Mouse (Mus musculus) embryonic stem cell, embryonic (primary cell): ENCODE results near the gene Smco1.
"Not testable (repeated sequence)": the region's sequence is repeated elsewhere in the genome, so short reads cannot be mapped to it uniquely, and the experiment has no call there.

Source experiments
- CTCF ChIA-PET, 4 experiments: fragments of 300-600 bp in 2 of 4; fragments of 350-600 bp in 2 of 4; sonication (Branson Sonifier 250); formaldehyde crosslinking; loops; one replicate each; lab custom pipeline; 2022; ENCODE audit warnings: inconsistent platforms in 2 of 4; lab: Charles Lee
- POLR2A ChIA-PET, 4 experiments: fragments of 300-600 bp in 2 of 4; fragments of 350-600 bp in 2 of 4; sonication (Branson Sonifier 250); formaldehyde crosslinking; loops; one replicate each; lab custom pipeline; 2022; ENCODE audit warnings: antibody characterized with exemption in 4 of 4, inconsistent platforms in 1 of 4; lab: Charles Lee

Gene Smco1

GRCm38 (mm10) chr16:32271291-32271690 lies at the start of gene Smco1:
TSS of gene Smco1 (plus strand) at chr16:32271468.
- POLR2A ChIA-PET, result interaction anchor here in 3 of 4 experiments (0.6 to 1.1 kb wide), 5 partner anchors 12 to 337 kb away, joined by 3 to 5 read pairs (median 3); partner anchors contain the start of gene Tfrc (in 1 of the 3)
- CTCF ChIA-PET, result interaction anchor here in 1 of 4 experiments (0.7 to 0.9 kb wide), 2 partner anchors 12 to 323 kb away, joined by 3 read pairs; no protein-coding TSS in a partner anchor

DNA sequence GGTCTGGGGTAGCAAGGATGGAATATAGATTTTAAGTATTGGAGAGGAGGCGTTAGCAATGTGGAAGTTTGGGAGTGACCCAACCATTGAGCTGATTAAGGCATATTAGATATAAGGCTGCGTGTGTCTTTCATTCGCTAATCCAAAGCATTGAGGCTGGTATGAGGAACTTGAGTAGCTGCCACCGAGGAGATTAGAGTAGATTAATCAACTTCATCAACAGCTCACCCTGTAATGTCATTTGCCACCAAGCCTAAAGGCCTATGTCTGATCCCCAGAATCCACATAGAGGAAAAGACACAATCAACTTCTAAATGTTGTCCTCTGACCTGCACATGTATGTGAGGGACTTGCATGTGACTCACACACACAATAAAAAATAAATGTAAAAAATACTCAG lies 49.5 kb upstream of the Smco1 start:
- ChIA-PET CTCF (no interaction called here), POLR2A (interaction anchor here in 1 of 4 experiments (0.6 kb wide), 1 partner anchor 51 kb away, joined by 3 read pairs; no protein-coding TSS in a partner anchor)

DNA sequence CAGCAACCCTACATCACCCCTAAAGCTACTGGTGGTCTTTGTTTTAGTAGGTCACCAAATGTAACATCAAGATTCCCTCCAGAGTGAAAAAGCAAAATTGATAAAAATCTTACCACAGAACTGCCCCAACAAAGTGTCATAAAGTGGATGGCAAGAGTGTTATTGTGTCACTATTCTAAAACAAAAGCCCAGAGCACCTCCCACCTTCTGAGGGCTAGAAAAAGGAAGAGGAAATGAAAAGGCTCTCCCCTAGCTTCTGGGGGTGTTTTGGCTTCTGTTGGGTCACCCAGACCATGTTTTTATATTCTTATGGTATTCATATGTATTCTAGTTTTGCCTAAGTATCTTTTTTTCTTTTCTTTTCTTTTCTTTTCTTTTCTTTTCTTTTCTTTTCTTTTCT lies 48.9 kb upstream of the Smco1 start:
- POLR2A ChIA-PET, result interaction anchor here in 1 of 4 experiments (0.5 to 0.6 kb wide), 2 partner anchors 16 to 51 kb away, joined by 3 read pairs; no protein-coding TSS in a partner anchor
- CTCF ChIA-PET, result no interaction called here

GRCm38 (mm10) chr16:32232050-32232449 lies 39.2 kb upstream of the Smco1 start:
- CTCF ChIA-PET, POLR2A ChIA-PET: not testable (repeated sequence)

GRCm38 (mm10) chr16:32237930-32238680 lies 33.2 kb upstream of the Smco1 start:
- CTCF ChIA-PET, result no interaction called here

GRCm38 (mm10) chr16:32239428-32240312 lies 31.6 kb upstream of the Smco1 start:
- CTCF ChIA-PET, result interaction anchor here in 1 of 4 experiments (0.7 kb wide), 1 partner anchor 69 kb away, joined by 3 read pairs; no protein-coding TSS in a partner anchor
- POLR2A ChIA-PET, result interaction anchor here in 3 of 4 experiments (0.6 to 1.1 kb wide), 8 partner anchors 9 to 756 kb away, joined by 3 to 11 read pairs (median 4); no protein-coding TSS in a partner anchor

More at GRCm38 (mm10) chr16:32237930-32238680, 33.2 kb upstream of the Smco1 start:
- POLR2A ChIA-PET, result interaction anchor here in 2 of 4 experiments (0.9 to 2.1 kb wide), 3 partner anchors 8 to 9 kb away, joined by 3 to 9 read pairs (median 3); partner anchors contain the start of genes Fbxo45 (in 2 of the 2) and Wdr53 (in 2 of the 2)

DNA sequence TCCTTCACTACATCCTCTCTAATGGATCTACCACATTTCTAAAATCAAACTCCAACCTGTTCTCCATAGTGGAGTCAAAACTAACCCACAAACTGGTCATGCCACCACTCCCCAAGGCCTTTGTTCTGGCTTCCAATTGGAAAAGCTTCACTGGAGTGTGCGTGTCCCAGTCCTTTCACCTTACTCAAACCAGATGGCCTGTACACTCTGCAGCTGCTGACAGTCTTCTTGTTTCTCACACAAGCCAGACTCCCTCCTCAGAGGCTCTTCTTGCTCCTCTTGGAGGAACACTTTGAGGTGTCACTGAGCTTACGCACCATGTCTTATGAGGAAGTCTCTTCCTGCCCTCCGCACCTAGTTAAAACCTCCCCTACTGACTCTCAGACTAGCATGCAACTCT lies 27.4 kb upstream of the Smco1 start:
- POLR2A ChIA-PET, result interaction anchor here in 3 of 4 experiments (0.6 to 3.1 kb wide), 9 partner anchors 13 to 812 kb away, joined by 3 to 16 read pairs (median 3); partner anchors contain the start of genes Iqcg (in 1 of the 3), Nrros (in 1 of the 3), Rnf168 (in 1 of the 3) and Rpl35a (in 1 of the 3)
- CTCF ChIA-PET, result interaction anchor here in 2 of 4 experiments (1.2 to 1.8 kb wide), 2 partner anchors 17 to 41 kb away, joined by 3 read pairs; no protein-coding TSS in a partner anchor

- CTCF ChIA-PET, result interaction anchor here in 2 of 4 experiments (0.6 to 1.2 kb wide), 4 partner anchors 39 to 265 kb away, joined by 3 to 5 read pairs (median 4); no protein-coding TSS in a partner anchor
- POLR2A ChIA-PET, result interaction anchor here (0.5 to 2.2 kb wide), 53 partner anchors 8 to 810 kb away, joined by 3 to 15 read pairs (median 4); partner anchors contain the start of genes Rnf168 (in 2 of the 4), Senp5 (in 2 of the 4), Tfrc (in 2 of the 4) and Ubxn7 (in 2 of the 4)
Observed at GRCm38 (mm10) chr16:32246351-32246791, 24.9 kb upstream of the Smco1 start.

DNA sequence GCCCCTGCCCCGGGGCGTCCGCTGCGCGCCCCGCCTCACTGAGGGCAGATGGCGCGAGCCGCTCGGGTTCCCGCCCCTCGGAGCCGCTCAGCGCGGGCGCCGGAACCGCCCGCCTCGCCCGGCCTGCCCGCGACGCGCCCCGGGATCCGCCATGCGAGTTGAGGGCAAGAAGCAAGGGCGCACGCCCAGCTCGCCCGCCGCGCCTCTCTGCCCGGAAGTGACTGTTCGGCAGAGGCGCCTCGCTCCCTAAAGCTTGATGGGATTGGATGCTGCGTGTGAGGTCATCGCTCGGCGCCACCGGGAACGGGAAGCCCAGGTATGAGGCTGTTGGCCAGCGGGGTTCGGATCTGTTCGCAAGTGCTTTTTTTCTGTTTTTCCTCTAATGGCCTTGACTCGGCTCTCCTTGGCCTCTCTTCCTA lies 24.3 kb upstream of the Smco1 start, which contains the start of the genes Fbxo45 and Wdr53:
Fbxo45 (minus strand) TSS at position 207 of the 419 bp plus-strand sequence.
Wdr53 (plus strand) TSS at position 276 of the 419 bp plus-strand sequence.
- CTCF ChIA-PET, result interaction anchor here in 1 of 4 experiments (0.7 to 1.2 kb wide), 2 partner anchors 39 to 253 kb away, joined by 3 read pairs; no protein-coding TSS in a partner anchor

DNA sequence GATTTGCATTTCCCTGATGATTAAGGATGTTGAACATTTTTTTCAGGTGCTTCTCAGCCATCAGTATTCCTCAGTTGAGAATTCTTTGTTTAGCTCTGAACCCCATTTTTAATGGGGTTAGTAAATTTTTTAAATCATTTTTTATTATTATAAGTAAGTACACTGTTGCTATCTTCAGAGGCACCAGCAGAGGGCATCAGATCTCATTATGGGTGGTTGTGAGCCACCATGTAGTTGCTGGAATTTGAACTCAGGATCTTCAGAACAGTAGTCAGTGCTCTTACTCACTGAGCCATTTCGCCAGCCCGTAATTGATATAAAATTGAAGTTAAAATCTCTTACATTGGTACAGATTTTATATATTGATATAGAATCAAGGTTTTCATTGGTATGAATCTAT lies 7.0 kb upstream of the Smco1 start:
- ChIA-PET POLR2A (interaction anchor here in 1 of 4 experiments (1.0 to 3.5 kb wide), 2 partner anchors 13 to 26 kb away, joined by 3 to 10 read pairs; partner anchors contain the start of gene Rnf168), CTCF (interaction anchor here in 2 of 4 experiments (0.6 to 1.9 kb wide), 2 partner anchors 9 to 448 kb away, joined by 3 to 7 read pairs; no protein-coding TSS in a partner anchor)

More for the DNA sequence above, 24.3 kb upstream of the Smco1 start, which contains the start of the genes Fbxo45 and Wdr53:
- POLR2A ChIA-PET, result interaction anchor here (0.5 to 2.2 kb wide), 48 partner anchors 8 to 809 kb away, joined by 3 to 15 read pairs (median 4); partner anchors contain the start of genes Rnf168 (in 2 of the 4), Senp5 (in 2 of the 4), Tfrc (in 2 of the 4) and Iqcg (in 1 of the 4)

DNA sequence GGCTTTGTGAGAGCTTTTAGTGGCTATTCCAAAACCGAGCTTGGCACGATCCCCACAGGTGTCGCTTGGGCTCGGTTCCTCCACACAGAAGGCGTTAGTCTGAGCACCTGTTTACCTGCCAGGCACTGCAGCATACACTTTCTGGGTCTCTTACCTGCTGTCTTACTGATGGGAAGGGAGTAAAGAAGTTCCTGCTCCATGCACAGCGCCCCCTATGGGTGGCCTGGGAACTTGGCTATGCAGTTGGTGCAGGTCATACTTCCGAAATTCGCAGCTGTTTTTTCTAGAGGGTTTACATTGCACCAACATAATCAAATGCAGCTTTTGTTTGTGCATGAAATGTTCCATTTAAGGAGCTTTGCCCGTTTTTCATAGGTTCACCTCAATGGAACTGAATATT lies 2.1 kb downstream of the Smco1 start:
- ChIA-PET POLR2A (interaction anchor here (0.6 to 2.2 kb wide), 26 partner anchors 11 to 552 kb away, joined by 3 to 9 read pairs (median 3); partner anchors contain the start of genes Fbxo45 (in 3 of the 4) and Wdr53 (in 3 of the 4)), CTCF (interaction anchor here (0.5 to 2.1 kb wide), 40 partner anchors 10 to 1612 kb away, joined by 3 to 10 read pairs (median 4); partner anchors contain the start of gene Ubxn7 (in 3 of the 4))

DNA sequence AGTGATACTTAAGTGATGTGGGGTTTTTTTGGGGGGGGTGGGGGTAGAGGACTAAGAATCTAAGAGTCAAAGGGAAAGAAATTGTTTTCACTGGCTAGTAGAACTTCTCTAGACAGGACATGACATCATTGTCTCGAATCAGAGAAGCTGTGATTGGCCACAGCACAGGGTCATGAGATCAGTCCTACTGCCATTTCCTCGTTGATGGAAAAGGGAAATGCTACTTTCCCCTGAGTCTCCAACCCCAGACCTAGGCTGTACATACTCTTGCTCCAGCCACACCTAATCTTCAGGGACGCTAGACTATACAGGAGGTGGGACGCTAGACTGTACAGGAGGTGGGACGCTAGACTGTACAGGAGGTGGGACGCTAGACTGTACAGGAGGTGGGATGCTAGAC lies 3.8 kb downstream of the Smco1 start:
- POLR2A ChIA-PET, result interaction anchor here in 3 of 4 experiments (0.7 to 4.2 kb wide), 15 partner anchors 12 to 942 kb away, joined by 3 to 37 read pairs (median 3); partner anchors contain the start of genes Fbxo45 (in 3 of the 3), Wdr53 (in 3 of the 3) and Ubxn7 (in 2 of the 3)
- CTCF ChIA-PET, result interaction anchor here in 1 of 4 experiments (0.6 to 1.0 kb wide), 4 partner anchors 60 to 1897 kb away, joined by 3 to 10 read pairs (median 4); no protein-coding TSS in a partner anchor

- POLR2A ChIA-PET, result interaction anchor here in 3 of 4 experiments (1.2 to 4.2 kb wide), 6 partner anchors 16 to 56 kb away, joined by 6 to 37 read pairs (median 16); partner anchors contain the start of genes Fbxo45 (in 1 of the 3), Ubxn7 (in 1 of the 3) and Wdr53 (in 1 of the 3)
- CTCF ChIA-PET, result no interaction called here
Observed at GRCm38 (mm10) chr16:32275830-32276229, 4.6 kb downstream of the Smco1 start.

- POLR2A ChIA-PET, result interaction anchor here in 3 of 4 experiments (0.6 to 4.2 kb wide), 52 partner anchors 10 to 778 kb away, joined by 3 to 37 read pairs (median 4); partner anchors contain the start of genes Ubxn7 (in 3 of the 3), Fbxo45 (in 2 of the 3), Wdr53 (in 2 of the 3) and Iqcg (in 1 of the 3)
- CTCF ChIA-PET, result interaction anchor here in 1 of 4 experiments (1.4 kb wide), 1 partner anchor 75 kb away, joined by 3 read pairs; no protein-coding TSS in a partner anchor
Observed at GRCm38 (mm10) chr16:32277308-32278256, 6.3 kb downstream of the Smco1 start, which contains the start of gene Rnf168. TSS of gene Rnf168 (plus strand) at chr16:32277459.

- POLR2A ChIA-PET, result interaction anchor here in 3 of 4 experiments (0.7 to 4.2 kb wide), 22 partner anchors 11 to 1154 kb away, joined by 3 to 37 read pairs (median 5); partner anchors contain the start of genes Ubxn7 (in 2 of the 3), Fbxo45 (in 1 of the 3), Iqcg (in 1 of the 3) and Pigz (in 1 of the 3)
- CTCF ChIA-PET, result interaction anchor here in 1 of 4 experiments (0.6 to 0.7 kb wide), 2 partner anchors 180 to 186 kb away, joined by 5 to 9 read pairs; no protein-coding TSS in a partner anchor
Observed at GRCm38 (mm10) chr16:32278396-32278795, 7.1 kb downstream of the Smco1 start.
